In the genomic region with DNA sequence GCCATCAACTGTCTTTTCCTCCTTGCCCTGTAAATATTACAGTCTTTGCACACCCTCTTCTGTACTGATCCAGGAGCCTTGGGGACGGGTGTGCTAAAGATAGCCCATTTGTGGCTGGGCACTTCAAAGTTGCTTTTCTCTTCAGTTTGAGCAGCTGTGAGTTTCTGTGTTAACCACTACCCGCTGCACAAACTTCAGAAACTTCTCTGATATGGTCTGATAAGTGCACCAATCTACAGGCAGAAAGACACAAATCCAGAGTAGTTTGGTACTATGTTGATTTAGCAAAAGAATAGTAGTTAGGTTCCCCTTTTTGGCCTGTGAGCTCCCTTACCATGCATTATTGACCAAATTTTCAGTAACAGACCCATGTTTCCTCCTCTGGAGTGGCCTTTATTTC, we compare ENCODE assay signal across 22 mouse cellular contexts.
A peak's percentile ranks its signal among the peaks of the same experiment; 100 is the strongest.
DNase-seq lines count a peak whose midpoint lies in the region; ATAC-seq and TF ChIP-seq lines count a peak whose summit lies in the region.
"Had no signal": no experiment of that assay in that cellular context is flagged by ENCODE, and none has a peak within 500 bp of the region (broad histone marks: within the 10 kb centered on the region; RNA-seq: fewer than 3 reads in every experiment).

No protein-coding gene starts in this region.

- 31% methylated on average over 2 of the region's 2 CpGs for WGBS in liver, postnatal 0 days (ENCODE audit: insufficient replicate concordance)
- 77% methylated on average over 2 of the region's 2 CpGs for WGBS in midbrain, postnatal 0 days

- intact Hi-C loops in gastrocnemius, postnatal 36 days (cut with DNase I): no loop called here

- no peak overlapping the region for H3K9ac ChIP-seq in liver, postnatal 0 days (replicated peaks)
- no peak overlapping the region for H3K9ac ChIP-seq in midbrain, postnatal 0 days (replicated peaks; ENCODE audit: low read length, poor library complexity, severe bottlenecking)
- H3K9ac ChIP-seq: embryonic facial prominence, embryonic 13.5 days; forebrain, embryonic 12.5 days; forebrain, postnatal 0 days; hindbrain, embryonic 14.5 days had no signal

- no peaks in the 10 kb centered on the region for H3K79me2 ChIP-seq in myocyte (ENCODE audit: control insufficient read depth, insufficient read depth)

- no peak overlapping the region for H3ac ChIP-seq in myocyte (ENCODE audit: control insufficient read depth, insufficient read length)

- H3K4me2 ChIP-seq in liver, postnatal 0 days (ENCODE audit: low read depth, low read length): no peak overlapping the region
- peak overlapping the region; percentile 21 for H3K4me2 ChIP-seq in myocyte (ENCODE audit: low read depth)
- H3K4me2 ChIP-seq in midbrain, postnatal 0 days (ENCODE audit: low read depth, low read length, poor library complexity, severe bottlenecking): no peak overlapping the region
- H3K4me2 ChIP-seq: embryonic facial prominence, embryonic 13.5 days; forebrain, embryonic 12.5 days; hindbrain, embryonic 14.5 days had no signal

- no peaks in the 10 kb centered on the region for H3K4me1 ChIP-seq in liver, postnatal 0 days (ENCODE audit: insufficient read depth)
- H3K4me1 ChIP-seq in midbrain, postnatal 0 days (ENCODE audit: insufficient read depth, low read length): no peaks in the 10 kb centered on the region
- H3K4me1 ChIP-seq: embryonic facial prominence, embryonic 13.5 days; forebrain, embryonic 12.5 days; heart, embryonic 10.5 days; hindbrain, embryonic 10.5 days had no signal

- ATAC-seq in liver, postnatal 0 days: peak; percentile 70
- peak; percentile 45 for ATAC-seq in granulocyte monocyte progenitor cell, adult 5-6 weeks (replicated peaks; ENCODE audit: poor library complexity, severe bottlenecking)
- no peak for ATAC-seq in midbrain, postnatal 0 days (ENCODE audit: low FRiP score)
- ATAC-seq: forebrain, postnatal 0 days had no signal

- TF ChIP-seq EP300 in liver, postnatal 0 days (IDR thresholded peaks at IDR 0.05; ENCODE audit: low read depth): peak; percentile 47; the same call in 1 of the 2 replicates

- H3K27ac ChIP-seq in liver, postnatal 0 days (ENCODE audit: low read depth): peak overlapping the region; percentile 58
- H3K27ac ChIP-seq in midbrain, postnatal 0 days (ENCODE audit: low read depth, low read length): no peak overlapping the region
- H3K27ac ChIP-seq: embryonic facial prominence, embryonic 13.5 days; forebrain, embryonic 12.5 days; heart, embryonic 10.5 days; hindbrain, embryonic 10.5 days; hindbrain, embryonic 14.5 days had no signal

- no peak overlapping the region for H3K4me3 ChIP-seq in liver, postnatal 0 days (ENCODE audit: low read depth, low read length)
- H3K4me3 ChIP-seq in myocyte: no peak overlapping the region
- H3K4me3 ChIP-seq in midbrain, postnatal 0 days (ENCODE audit: low read depth, low read length): no peak overlapping the region
- H3K4me3 ChIP-seq: embryonic facial prominence, embryonic 13.5 days; forebrain, embryonic 12.5 days; heart, embryonic 10.5 days; hindbrain, embryonic 10.5 days had no signal

- H3K36me3 ChIP-seq in liver, postnatal 0 days (replicated peaks; ENCODE audit: insufficient read depth, low read length): no peaks in the 10 kb centered on the region
- H3K36me3 ChIP-seq in myocyte (ENCODE audit: control insufficient read depth, insufficient read depth): no peaks in the 10 kb centered on the region
- H3K36me3 ChIP-seq in midbrain, postnatal 0 days (ENCODE audit: insufficient read depth, low read length): no peaks in the 10 kb centered on the region
- H3K36me3 ChIP-seq: embryonic facial prominence, embryonic 13.5 days; forebrain, embryonic 12.5 days; G1E; heart, embryonic 10.5 days; hindbrain, embryonic 10.5 days had no signal

- DNase-seq in liver, postnatal 0 days: peak; percentile 25
- no peak for DNase-seq in liver
- peak; percentile 19 to 25 for DNase-seq in B cell, adult 2 months
- DNase-seq in gastrocnemius, postnatal 4 days (ENCODE audit: low spot score in 2 of 2): no peak
- no peak for DNase-seq in midbrain, postnatal 0 days (ENCODE audit: low spot score)
- DNase-seq in gastrocnemius, postnatal 36 days: no peak
- DNase-seq: adrenal gland, postnatal 10 days; cerebellum, adult 11 months; cerebellum, adult 8-10 months; cerebellum, postnatal 14 days; forebrain, postnatal 0 days; gastrocnemius, postnatal 14 days; heart, adult 18-20 months; heart, postnatal 10 days had no signal

- H3K9me3 ChIP-seq in liver, postnatal 0 days (ENCODE audit: low read length): no peaks in the 10 kb centered on the region
- no peaks in the 10 kb centered on the region for H3K9me3 ChIP-seq in midbrain, postnatal 0 days (ENCODE audit: low read length)
- H3K9me3 ChIP-seq: embryonic facial prominence, embryonic 13.5 days; forebrain, embryonic 12.5 days; heart, embryonic 10.5 days; hindbrain, embryonic 10.5 days had no signal

- TF ChIP-seq POLR2A in myocyte (IDR thresholded peaks at IDR 0.05; ENCODE audit: insufficient read length, low read depth): no peak

- no peaks in the 10 kb centered on the region for H3K27me3 ChIP-seq in liver, postnatal 0 days (ENCODE audit: insufficient read depth, low read length)
- no peaks in the 10 kb centered on the region for H3K27me3 ChIP-seq in myocyte (ENCODE audit: control insufficient read depth, insufficient read depth, insufficient read length)
- H3K27me3 ChIP-seq in midbrain, postnatal 0 days (ENCODE audit: insufficient read depth, low read length): no peaks in the 10 kb centered on the region
- H3K27me3 ChIP-seq: embryonic facial prominence, embryonic 13.5 days; forebrain, embryonic 12.5 days had no signal

- no peak for TF ChIP-seq CTCF in liver, postnatal 0 days (IDR thresholded peaks at IDR 0.05; ENCODE audit: low read depth)
- no peak for TF ChIP-seq CTCF in midbrain, postnatal 0 days (IDR thresholded peaks at IDR 0.05)

TF ChIP-seq in myocyte, 11 proteins besides CTCF, POLR2A, EP300 and RAD21:
- no peak for TF ChIP-seq MAX (IDR thresholded peaks at IDR 0.05; ENCODE audit: low read depth)
- TF ChIP-seq E2F4 (IDR thresholded peaks at IDR 0.05; ENCODE audit: insufficient read depth): no peak
- TF ChIP-seq TCF3 (IDR thresholded peaks at IDR 0.05; ENCODE audit: insufficient read length, low read depth): no peak
- TF ChIP-seq POLR2AphosphoS2 (IDR thresholded peaks at IDR 0.05; ENCODE audit: insufficient read length, low read depth): no peak
- TF ChIP-seq MYOG (IDR thresholded peaks at IDR 0.05; ENCODE audit: control insufficient read depth in 1 of 3, insufficient read depth in 1 of 3, insufficient read length in 2 of 3, low read depth in 2 of 3): peak in 1 of 3 experiments; percentile 4
- no peak for TF ChIP-seq CEBPB (IDR thresholded peaks at IDR 0.05; ENCODE audit: insufficient read depth, poor library complexity, severe bottlenecking)
- no peak for TF ChIP-seq SRF (IDR thresholded peaks at IDR 0.05; ENCODE audit: control insufficient read depth, insufficient read length, low read depth)

Comparison
In these comparisons a context has a peak if more than half of its experiments do, and no peak if none do; other contexts are left out.
1. DNase-seq: peak in liver, postnatal 0 days (single experiment) and B cell, adult 2 months (2 of 2); none in liver (single experiment), gastrocnemius, postnatal 4 days (0 of 2), midbrain, postnatal 0 days (single experiment) and gastrocnemius, postnatal 36 days (0 of 2).